Mouse (Mus musculus): ENCODE measurements around the gene Ttc13.

DNA sequence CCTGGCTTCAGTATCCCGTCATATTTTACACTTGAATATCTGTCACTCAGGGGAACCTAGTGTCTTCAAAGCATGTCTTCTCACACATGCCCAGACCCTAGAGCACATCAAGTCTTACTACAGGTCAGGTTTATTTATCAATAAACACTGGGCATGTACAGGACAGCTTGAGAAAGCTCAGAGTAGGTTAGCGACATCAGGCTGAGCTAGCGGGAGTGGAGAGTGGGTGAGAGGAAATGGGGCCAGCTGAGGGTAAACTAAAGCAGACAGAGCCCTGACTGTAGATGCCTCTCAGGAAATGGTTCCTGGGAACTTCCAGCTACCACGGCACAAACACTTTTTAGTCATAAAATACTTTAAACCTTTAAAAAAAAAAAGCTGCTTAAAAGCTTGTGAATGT, 18.3 kb downstream of the Ttc13 start:
- TF ChIP-seq TAL1 (IDR thresholded peaks at IDR 0.05; ENCODE audit: low read length): no peak
- TF ChIP-seq GATA1 (IDR thresholded peaks at IDR 0.05; ENCODE audit: low read length): no peak

All from erythroblast, embryonic 14.5 days (primary cell).